Mouse (Mus musculus) forebrain, embryonic 14.5 days (tissue): ENCODE results near the gene Fam71a. TPM values are rescaled to one million over a fixed set of nuclear protein-coding genes. Genes with fewer than 3 reads are reported as not detected.

Experiments used
- ATAC-seq: fragments of 200-750 bp; cut with Nextera tagmentation; 2 replicates; pipeline ENCODE4 v1.8.0; 2017; ENCODE audit warnings: mild to moderate bottlenecking, moderate library complexity
- DNase-seq: peaks from one replicate; pipeline ENCODE4 v3.0.0-alpha.2; 2015; ENCODE audit warnings: low spot score
- H3K27ac ChIP-seq: fragments of 300-500 bp; sonication (generic); 2 replicates; pipeline ENCODE4 v1.5.1; 2014; ENCODE audit warnings: low read depth, mild to moderate bottlenecking, control low read depth, low read length, moderate library complexity
- H3K27me3 ChIP-seq: fragments of 300-500 bp; sonication (generic); replicated peaks from 2 replicates; pipeline ENCODE4 v1.6.1; 2014; ENCODE audit warnings: low read length, control low read depth, mixed read lengths; ENCODE audit not compliant: control insufficient read depth, insufficient read depth
- H3K36me3 ChIP-seq: fragments of 300-500 bp; sonication (generic); 2 replicates; pipeline ENCODE4 v1.6.1; 2014; ENCODE audit warnings: low read length, control low read depth; ENCODE audit not compliant: control insufficient read depth, insufficient read depth
- H3K4me1 ChIP-seq: fragments of 300-500 bp; sonication (generic); 2 replicates; pipeline ENCODE4 v1.6.1; 2014; ENCODE audit warnings: antibody characterized with exemption, low read length, control low read depth; ENCODE audit not compliant: control insufficient read depth, insufficient read depth
- H3K4me2 ChIP-seq: fragments of 300-500 bp; sonication (generic); 2 replicates; pipeline ENCODE4 v1.6.1; 2014; ENCODE audit warnings: mild to moderate bottlenecking, control low read depth, low read length
- H3K4me3 ChIP-seq: fragments of 300-500 bp; sonication (generic); 2 replicates; pipeline ENCODE4 v1.5.1; 2014; ENCODE audit warnings: low read depth, low read length, control low read depth
- H3K9ac ChIP-seq: fragments of 300-500 bp; sonication (generic); 2 replicates; pipeline ENCODE4 v1.6.1; 2014; ENCODE audit warnings: mild to moderate bottlenecking, low read length, control low read depth, moderate library complexity
- H3K9me3 ChIP-seq: fragments of 300-500 bp; sonication (generic); replicated peaks from 2 replicates; pipeline ENCODE4 v1.6.1; 2016; ENCODE audit warnings: low read length, control low read depth, mixed read lengths; ENCODE audit not compliant: control insufficient read depth
- WGBS: fragments of 180-500 bp; shearing (Covaris S2); extraction: QIAGEN DNeasy Blood & Tissue Kit; methylation state at CpG from one replicate; pipeline ENCODE4 v1.1.7; 2014; 5-methylcytosine and 5-hydroxymethylcytosine counted together
- polyA plus RNA-seq: library from polyadenylated mRNA; unstranded; fragments of >200 nt; fragmentation: Nextera tagmentation; extraction: Ambion mirVana; gene quantifications from 2 replicates; pipeline ENCODE4 v1.2.1, GENCODE M21; 2014

Gene Fam71a
- polyA plus RNA-seq, 1 experiment from 2014 or later, result not detected

GRCm38 (mm10) chr1:191183163-191184065 lies 18.8 kb upstream of the Fam71a start:
- no peak overlapping the region for H3K27ac ChIP-seq

GRCm38 (mm10) chr1:191182431-191183162 lies 18.0 kb upstream of the Fam71a start:
- H3K9me3 ChIP-seq, result no peaks in the 10 kb centered on the region
- DNase-seq (peak; percentile 55), ATAC-seq (no peak)
- H3K36me3 ChIP-seq, result no peaks in the 10 kb centered on the region
- H3K4me2 ChIP-seq, result peak overlapping the region; percentile 94
- H3K4me3 ChIP-seq, result peak overlapping the region; percentile 42
- H3K9ac ChIP-seq, result peak overlapping the region; percentile 49
- under 1% methylated on average over 61 of the region's 61 CpGs for WGBS
- no peak overlapping the region for H3K27ac ChIP-seq
- H3K4me1 ChIP-seq, result peaks cover 23% of the 10 kb centered on the region
- peaks cover 68% of the 10 kb centered on the region for H3K27me3 ChIP-seq

More at GRCm38 (mm10) chr1:191183163-191184065, 18.8 kb upstream of the Fam71a start:
- WGBS, result under 1% methylated on average over 67 of the region's 67 CpGs
- peaks cover 23% of the 10 kb centered on the region for H3K4me1 ChIP-seq
- ATAC-seq (peak; percentile 90), DNase-seq (peak; percentile 93)
- H3K9me3 ChIP-seq, result no peaks in the 10 kb centered on the region
- peak overlapping the region; percentile 42 for H3K4me3 ChIP-seq
- no peaks in the 10 kb centered on the region for H3K36me3 ChIP-seq
- peak overlapping the region; percentile 94 for H3K4me2 ChIP-seq
- H3K27me3 ChIP-seq, result peaks cover 70% of the 10 kb centered on the region
- H3K9ac ChIP-seq, result peak overlapping the region; percentile 49

- Histone ChIP-seq H3K4me2 (peak overlapping the region; percentile 94), H3K27ac (no peak overlapping the region), H3K9ac (no peak overlapping the region), H3K36me3 (no peaks in the 10 kb centered on the region), H3K27me3 (peaks cover 59% of the 10 kb centered on the region), H3K9me3 (no peaks in the 10 kb centered on the region), H3K4me3 (no peak overlapping the region), H3K4me1 (peaks cover 23% of the 10 kb centered on the region)
- DNase-seq (no peak), ATAC-seq (no peak)
- WGBS, result 44% methylated on average over 12 of the region's 12 CpGs
Measured at GRCm38 (mm10) chr1:191181469-191182259, 17.0 kb upstream of the Fam71a start.

GRCm38 (mm10) chr1:191180397-191180796 lies 15.8 kb upstream of the Fam71a start:
- no peak overlapping the region for H3K4me3 ChIP-seq
- DNase-seq (no peak), ATAC-seq (no peak)
- H3K9ac ChIP-seq, result no peak overlapping the region
- H3K36me3 ChIP-seq, result no peaks in the 10 kb centered on the region
- H3K27me3 ChIP-seq, result peaks cover 51% of the 10 kb centered on the region
- no peak overlapping the region for H3K27ac ChIP-seq
- no peak overlapping the region for H3K4me2 ChIP-seq
- 79% methylated on average over 4 of the region's 4 CpGs for WGBS
- H3K4me1 ChIP-seq, result peaks cover 19% of the 10 kb centered on the region
- no peaks in the 10 kb centered on the region for H3K9me3 ChIP-seq

- Histone ChIP-seq H3K4me3 (no peak overlapping the region), H3K9ac (no peak overlapping the region), H3K4me2 (no peak overlapping the region), H3K9me3 (no peaks in the 10 kb centered on the region), H3K4me1 (peaks cover 14% of the 10 kb centered on the region), H3K36me3 (no peaks in the 10 kb centered on the region), H3K27me3 (peaks cover 46% of the 10 kb centered on the region), H3K27ac (no peak overlapping the region)
- WGBS, result 36% methylated on average over 2 of the region's 2 CpGs
- DNase-seq (no peak), ATAC-seq (no peak)
Measured at GRCm38 (mm10) chr1:191179846-191180245, 15.2 kb upstream of the Fam71a start.

GRCm38 (mm10) chr1:191178511-191179188 lies 14.0 kb upstream of the Fam71a start:
- no peak for ATAC-seq
- Histone ChIP-seq H3K27ac (no peak overlapping the region), H3K36me3 (no peaks in the 10 kb centered on the region), H3K4me1 (peaks cover 6% of the 10 kb centered on the region; the same call in 1 of the 2 replicates), H3K4me3 (no peak overlapping the region), H3K4me2 (no peak overlapping the region), H3K9ac (no peak overlapping the region), H3K27me3 (peaks cover 34% of the 10 kb centered on the region), H3K9me3 (no peaks in the 10 kb centered on the region)
- DNase-seq, result peak; percentile 41
- 50% methylated on average over 15 of the region's 15 CpGs for WGBS

GRCm38 (mm10) chr1:191176887-191177286 lies 12.3 kb upstream of the Fam71a start:
- DNase-seq (no peak), ATAC-seq (no peak)
- Histone ChIP-seq H3K4me1 (no peaks in the 10 kb centered on the region), H3K27ac (no peak overlapping the region), H3K9ac (no peak overlapping the region), H3K4me2 (no peak overlapping the region), H3K27me3 (peaks cover 18% of the 10 kb centered on the region), H3K36me3 (no peaks in the 10 kb centered on the region), H3K9me3 (no peaks in the 10 kb centered on the region), H3K4me3 (no peak overlapping the region)
- 78% methylated on average over 7 of the region's 7 CpGs for WGBS

- H3K9me3 ChIP-seq, result no peaks in the 10 kb centered on the region
- H3K36me3 ChIP-seq, result no peaks in the 10 kb centered on the region
- H3K9ac ChIP-seq, result no peak overlapping the region
- no peak overlapping the region for H3K4me2 ChIP-seq
- ATAC-seq, result no peak
- DNase-seq, result peak; percentile 48
- WGBS, result 15% methylated on average over 6 of the region's 6 CpGs
- H3K27me3 ChIP-seq, result no peaks in the 10 kb centered on the region
- no peaks in the 10 kb centered on the region for H3K4me1 ChIP-seq
- no peak overlapping the region for H3K27ac ChIP-seq
- no peak overlapping the region for H3K4me3 ChIP-seq
Measured at GRCm38 (mm10) chr1:191172487-191172886, 7.9 kb upstream of the Fam71a start.
